Mouse (Mus musculus): Measurements from ENCODE around the gene Ldah.

The Ldah gene

DNA sequence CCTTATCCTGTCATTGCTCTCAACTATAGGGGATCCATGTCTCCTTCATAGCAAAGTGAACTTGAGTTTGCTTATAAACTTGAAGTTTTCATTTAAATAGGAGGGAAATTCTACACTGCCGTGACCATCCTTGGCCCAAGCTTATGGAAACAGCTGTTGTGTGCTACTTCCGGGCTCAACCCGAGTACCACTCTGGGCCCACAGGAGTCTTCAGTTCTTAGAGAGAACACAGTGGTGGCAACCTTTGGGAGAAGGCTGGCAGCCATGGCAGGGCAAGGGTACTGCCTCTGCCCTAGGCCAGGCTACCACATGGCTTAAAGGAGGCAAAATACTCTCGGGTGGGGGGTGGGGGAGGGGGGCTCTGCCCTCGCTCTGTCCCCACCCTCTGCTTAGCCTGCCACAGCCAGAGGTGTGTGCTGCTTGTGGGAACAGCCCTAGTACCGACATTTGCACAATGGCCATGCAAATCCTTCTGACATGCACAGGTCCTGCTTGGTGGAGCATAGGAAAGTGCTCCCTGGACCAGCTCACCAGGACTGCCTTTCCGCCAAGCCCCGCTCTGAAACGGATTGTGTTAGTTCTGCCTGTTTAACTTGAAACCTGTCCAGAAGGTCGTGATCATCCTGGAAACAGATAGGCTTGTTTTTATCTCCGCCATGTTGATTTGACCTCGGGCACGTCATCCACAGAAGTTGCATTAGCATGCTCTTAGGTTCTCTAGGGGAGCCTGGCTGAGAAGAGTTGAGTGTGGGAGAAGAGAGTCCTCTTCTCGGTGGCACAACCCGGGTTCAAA lies 73.5 kb downstream of the Ldah start:
- no peak for DNase-seq (ENCODE audit: low read depth)

DNA sequence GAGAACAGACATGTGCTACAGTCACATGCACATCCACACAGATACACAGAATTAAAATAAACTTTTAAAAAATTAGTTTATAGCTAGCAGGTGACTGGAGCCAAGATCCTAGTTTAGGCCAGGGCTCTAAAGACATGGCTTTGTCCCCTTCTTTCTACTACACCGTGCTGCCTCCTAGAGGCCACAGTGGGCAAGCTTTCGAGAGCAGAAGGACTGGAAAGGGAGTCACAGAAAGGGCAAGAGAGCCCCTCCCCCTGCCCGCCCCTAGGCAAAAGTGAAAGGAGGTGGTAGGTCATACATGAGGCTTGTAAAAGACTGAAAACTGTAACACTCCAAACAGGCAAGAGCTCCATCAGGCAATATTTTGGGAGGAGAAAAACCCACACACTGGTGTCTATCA lies 80.1 kb downstream of the Ldah start:
- DNase-seq (ENCODE audit: low read depth) = peak; percentile 45

DNA sequence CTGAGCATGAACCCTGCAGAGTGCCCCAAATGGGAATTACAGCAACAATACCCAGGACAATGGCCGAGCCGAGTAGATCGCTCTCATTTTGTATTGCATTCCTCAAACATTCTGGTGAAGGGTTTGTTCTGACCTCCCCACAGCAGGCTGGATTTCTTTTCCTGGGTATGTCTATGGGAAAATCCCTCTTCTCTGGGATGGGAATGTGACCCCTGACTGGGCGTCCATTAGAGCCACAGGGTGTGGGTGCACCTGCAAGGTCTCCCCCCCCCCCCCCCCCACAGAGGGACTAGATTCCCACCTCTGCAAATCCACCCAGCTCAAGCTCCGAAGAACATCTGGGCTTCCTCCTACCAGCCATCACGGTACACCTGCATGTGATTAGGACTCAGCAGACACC lies 81.2 kb downstream of the Ldah start:
- DNase-seq (ENCODE audit: low read depth) = no peak

DNA sequence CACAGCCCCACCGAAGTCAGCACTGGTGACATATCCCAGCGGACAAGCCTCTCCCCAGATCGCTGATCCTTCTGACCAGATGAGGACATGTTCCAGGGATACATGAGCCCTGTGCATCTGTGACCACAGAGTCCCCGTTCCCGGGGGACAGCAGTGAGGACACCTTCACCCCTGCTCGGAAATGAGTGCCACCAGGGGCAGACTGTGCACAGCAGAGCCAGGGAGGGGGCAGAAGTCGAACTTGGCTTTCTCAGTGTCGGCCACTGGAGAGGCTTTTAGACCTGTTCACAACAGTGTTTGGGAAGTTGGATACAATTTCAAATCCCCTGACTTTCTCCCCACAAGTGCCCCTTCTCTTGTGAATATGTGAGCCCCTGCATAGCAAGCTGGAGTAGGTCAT lies 81.6 kb downstream of the Ldah start:
- no peak for DNase-seq (ENCODE audit: low read depth)

DNA sequence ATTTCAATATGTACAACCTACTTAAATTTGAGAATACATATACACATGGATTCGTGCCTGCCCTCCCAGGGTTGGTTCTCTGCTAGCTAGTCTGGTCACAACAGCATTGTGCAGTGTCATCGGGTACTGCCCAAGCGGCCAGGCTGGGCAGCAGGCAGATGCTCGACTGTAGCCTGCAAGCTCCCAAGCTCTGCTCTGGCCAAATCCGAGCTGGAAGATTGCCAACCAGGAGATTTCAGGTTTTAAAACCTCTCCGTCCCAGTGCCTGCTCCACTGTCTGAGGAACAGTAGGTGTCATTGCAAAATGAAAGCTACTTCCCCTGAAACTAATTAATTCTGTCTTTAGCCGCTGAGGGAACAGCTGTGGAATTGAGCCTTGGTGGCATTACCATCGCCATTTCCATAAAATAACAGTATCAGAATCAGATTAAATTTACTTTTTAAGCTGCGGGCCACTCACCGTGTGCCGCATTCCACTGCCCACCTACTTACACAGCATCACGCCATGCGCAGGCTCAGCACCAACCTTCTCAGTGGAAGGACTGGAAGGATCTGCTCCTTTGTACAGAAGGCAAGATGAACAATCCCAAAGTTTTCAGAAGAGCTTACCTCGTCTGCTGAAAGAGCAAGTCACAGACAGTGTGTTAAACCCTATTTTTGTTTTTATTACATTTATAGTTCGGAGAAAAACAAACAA lies 83.4 kb downstream of the Ldah start:
- DNase-seq (ENCODE audit: low read depth) = no peak

DNA sequence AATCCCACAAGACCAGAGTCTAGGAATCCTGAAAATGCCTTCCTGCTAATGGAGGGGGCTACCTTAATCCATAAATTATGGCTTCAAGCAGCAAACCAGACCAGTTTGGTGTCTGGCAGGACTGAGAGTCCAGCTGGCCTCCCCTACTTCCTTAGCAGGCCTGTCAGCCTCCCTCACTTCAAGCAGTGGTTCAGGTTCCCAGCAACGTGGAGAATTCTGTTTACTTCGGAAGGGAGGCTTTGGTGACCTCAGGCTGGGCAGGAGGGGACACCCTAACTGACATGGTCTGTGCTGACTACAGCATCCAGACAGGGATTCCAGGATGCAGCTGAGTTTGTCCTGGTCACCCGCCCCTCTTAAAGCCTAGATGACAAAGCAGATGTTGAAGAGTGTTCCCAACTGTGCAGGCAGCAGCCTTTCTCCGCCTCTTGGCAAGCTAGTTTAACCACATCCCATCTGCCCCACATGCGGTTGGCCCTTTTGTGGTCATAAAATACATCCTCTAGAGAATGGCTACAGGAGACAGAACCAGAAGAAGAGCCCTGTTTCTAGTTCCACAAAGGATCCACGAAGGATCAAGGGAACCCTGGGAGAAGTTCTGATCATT lies 87.5 kb downstream of the Ldah start:
- peak; percentile 93 for DNase-seq (ENCODE audit: low read depth)

DNA sequence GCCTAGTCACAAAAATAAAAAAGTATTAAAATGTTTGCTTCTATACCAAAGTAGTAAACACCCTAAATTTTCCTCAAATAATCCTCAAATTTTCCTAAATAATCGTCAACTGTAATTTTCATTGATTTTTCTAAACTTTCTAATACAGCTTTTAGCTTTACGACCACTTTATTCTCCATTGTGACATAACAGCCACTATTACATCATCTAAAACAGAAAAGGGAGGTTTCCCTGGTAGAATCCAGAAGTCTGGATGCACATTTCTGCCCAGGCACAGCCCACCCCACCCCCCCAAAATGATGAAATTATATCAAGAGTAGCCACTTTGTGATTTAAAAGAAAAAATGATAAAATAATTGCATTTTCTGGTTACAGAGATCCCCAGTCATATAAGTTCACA lies 88.2 kb downstream of the Ldah start:
- no peak for DNase-seq (ENCODE audit: low read depth)

DNA sequence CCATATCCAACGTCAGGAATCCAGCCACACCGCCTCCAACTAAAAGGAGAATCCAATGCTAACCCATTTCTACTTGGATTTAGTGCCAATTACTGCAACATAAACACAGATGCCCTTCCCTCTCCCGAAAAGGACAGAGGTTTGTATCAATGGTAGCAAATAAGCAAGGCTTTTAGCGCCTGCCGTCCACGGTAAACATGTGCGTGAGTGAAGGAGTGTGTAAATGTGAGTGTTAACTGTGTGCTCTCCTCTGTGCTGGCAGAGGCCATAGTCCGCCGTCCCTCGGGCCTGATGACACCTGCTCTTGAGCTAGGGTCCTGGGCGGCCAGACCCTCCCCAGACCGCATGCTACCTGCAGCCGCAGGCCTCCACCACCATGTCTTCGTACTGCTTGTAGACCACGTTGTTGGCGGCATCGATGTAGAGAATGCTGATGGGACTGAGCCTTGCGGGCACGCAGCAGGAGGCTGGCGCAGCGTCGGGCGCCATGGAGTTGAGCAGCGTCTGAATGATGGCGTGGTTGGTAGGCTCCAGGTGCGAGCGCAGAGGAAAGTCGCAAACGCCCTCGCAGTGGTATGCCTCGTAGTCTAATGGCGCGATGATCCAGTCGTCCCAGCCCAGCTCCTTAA lies 89.8 kb downstream of the Ldah start:
- no peak for DNase-seq (ENCODE audit: low read depth)

DNA sequence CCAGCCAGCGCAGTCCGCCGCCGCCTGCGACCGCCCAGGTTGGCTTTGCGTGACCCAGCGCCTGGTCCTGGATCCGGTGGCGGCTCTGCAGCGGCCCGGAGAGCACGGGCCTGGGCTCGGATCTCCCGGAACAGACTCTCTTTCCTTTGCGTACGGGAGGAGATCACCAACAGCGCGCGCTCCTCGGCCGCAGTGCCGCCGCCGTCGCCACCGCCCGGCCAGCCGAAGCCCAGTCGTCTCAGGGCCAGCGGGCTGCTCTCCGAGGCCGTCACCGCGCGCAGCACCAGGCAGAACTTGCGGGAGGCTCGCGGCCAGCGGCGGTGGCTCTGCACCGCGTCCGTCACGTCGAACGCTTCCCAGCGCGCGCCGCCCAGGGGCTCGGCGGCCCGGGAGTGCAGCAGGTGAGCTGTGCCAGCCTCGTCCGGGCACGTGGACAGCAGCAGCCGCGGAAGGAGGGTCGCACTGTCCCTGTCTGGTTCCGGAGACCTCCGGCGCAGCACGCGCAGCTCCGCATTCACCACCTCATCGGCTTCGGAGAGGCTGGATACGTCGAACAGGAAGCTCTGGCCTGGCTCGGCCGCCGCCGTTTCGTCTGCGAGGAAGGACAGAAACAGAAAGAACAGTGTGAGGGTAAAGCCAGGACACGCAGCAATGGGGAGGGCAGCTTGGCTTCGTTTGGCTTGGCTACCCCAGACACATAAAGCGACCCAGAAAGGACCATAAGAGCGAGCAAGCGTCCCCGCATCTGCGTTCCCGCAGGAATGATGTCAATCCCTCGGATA lies 90.6 kb downstream of the Ldah start:
- DNase-seq (ENCODE audit: low read depth) = no peak

DNA sequence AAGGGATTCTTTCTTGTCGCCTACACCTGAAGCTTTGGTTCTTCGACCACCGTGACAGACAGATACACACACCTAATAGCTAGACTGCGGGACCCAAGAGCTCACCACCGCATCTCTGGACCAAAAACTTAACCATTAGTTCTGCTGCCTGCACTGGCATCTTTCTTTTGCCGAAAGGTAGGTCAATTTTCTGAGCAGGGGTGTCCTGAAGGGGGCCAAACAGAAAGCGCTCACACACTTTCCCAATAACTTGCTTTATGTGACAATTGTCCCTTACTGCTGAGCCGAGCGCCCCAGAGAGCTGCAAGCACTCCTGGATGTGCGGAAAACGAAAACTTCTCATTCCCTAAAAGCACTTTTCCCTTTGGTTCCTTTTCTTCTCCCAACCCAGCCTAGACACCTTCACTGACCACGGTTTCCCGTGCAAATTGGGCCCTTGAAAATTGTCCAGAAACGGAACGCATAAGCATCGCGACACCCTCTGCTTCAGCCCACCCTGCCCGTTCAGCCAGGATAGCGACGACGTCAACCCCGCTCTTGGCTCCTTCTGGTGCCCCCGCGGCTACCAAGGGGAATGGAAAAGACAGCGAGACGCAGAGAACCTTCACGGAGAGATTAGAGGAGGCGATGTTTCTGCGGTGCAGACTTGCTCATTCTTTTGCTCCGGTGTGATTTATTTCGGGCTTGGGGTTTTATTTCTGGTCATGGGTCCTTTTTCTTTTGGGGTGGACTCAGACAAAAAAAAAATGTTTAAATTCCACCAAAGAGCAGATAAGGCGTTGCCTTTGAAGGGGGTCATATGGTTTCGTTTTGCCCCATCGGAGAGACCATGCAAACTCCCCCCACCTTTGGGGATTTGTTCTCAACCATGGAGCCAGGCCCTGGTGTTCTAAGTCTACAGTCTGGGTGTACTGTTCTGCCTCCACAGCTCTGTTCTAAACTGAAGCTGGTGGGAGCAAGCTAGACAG lies 91.5 kb downstream of the Ldah start:
- no peak for DNase-seq (ENCODE audit: low read depth)

DNA sequence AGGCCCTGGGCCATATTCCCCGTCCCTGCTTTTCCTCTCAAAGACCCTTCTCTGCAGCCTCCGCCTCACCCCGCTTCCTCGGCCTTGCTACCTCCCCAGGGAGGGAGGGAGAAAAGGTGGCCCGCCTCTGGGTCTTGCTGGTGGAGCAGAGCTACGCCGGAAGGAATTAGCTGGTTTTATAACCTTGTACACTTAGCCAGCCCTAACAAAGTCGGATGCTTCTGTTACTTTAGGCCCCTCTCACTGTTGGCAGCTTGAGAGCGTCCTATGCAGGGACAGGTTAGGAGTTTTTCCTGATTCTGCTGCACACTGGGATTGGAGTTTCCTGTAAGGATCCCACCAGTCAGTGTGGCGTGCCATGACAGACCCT lies 92.2 kb downstream of the Ldah start:
- DNase-seq (ENCODE audit: low read depth) = no peak

DNA sequence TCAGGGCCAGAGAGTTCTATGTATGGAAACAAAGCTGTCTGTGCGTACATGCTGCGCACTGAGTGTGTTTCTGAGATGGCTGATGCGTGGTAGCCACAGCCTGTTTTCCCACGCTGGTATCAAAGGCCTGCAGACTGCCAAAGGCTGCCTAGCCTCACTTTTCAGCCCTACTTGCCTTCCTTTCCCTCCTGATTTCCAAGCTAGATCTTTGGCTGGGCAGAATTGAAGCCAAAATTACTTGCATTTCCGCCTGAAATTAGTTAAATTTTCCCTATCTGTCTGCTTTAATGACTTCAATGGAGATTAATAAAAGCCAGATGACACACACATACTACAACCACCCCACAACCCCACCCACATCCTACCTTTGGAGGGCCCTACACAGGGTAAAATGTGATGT lies 92.6 kb downstream of the Ldah start:
- DNase-seq (ENCODE audit: low read depth) = no peak

DNA sequence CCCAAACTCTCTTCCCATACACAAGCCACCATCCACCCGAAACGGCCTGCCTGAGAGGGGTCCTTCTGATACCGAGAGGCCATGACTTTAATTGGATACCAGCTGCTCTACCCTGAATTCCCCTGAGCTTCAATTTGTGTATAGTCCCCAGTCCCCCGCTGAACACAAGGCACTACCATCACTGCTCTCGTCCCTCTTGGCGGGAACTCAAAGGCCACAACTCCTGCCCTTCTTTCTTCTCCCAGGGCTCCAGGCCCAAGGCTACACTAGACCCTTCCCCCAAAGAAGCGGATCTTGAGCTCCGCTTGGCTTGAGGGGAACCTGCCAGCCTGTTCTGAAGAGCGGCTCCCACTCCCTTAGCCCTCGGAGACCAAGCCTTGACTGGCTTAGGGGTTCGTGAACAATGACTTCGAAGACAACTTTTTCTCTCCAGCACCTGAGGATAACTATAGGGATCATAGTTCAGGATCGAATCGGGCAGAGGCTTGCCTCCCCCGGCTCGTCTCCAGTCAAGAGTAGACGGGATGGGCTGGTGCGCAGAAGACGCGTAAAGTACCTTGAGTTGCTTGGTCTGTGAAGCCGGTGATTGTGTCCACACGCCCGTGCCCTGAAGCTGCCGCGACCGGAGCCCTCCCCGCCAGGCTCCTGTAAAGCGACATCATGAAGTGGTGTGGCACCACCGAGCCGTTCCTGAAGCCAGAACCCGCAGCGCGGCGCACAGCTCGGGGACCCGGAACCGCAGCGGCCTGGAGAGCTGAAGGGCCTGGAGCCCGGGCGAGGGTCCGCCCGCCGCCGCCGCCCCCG lies 93.3 kb downstream of the Ldah start:
- no peak for DNase-seq (ENCODE audit: low read depth)

DNA sequence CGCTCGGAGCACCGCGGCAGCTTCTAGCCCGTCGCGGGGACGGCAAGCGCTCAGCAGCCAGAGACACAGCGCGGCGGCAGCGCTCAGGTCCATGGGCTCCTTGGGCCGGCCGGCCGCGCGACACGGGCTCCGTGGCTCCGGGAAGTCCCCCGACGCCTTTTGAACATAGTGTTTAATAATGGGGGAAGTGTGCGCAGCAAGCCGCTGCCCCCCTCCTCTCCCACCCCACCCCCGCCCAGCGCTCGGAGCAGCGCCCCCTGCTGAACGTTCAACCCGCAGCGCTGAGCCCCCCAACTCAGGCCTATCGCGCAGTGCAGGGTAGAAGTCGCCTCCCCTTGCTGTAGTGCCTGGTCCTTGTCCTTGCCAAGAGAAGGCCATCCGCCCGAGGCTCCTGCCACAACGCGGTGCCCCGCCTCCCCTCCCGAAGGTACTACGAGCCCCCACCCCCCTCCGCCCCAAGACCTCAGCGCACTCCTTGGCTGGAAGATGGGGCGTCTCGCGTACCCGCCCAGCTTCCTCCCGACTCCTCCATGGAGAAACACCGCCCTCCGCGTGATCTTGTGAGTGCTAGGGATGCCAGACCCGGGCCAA lies 94.0 kb downstream of the Ldah start, which contains the start of gene Gdf7:
Gene Gdf7, minus strand, starts transcription at position 114 of the 591 bp plus-strand sequence.
- DNase-seq (ENCODE audit: low read depth) = no peak

DNA sequence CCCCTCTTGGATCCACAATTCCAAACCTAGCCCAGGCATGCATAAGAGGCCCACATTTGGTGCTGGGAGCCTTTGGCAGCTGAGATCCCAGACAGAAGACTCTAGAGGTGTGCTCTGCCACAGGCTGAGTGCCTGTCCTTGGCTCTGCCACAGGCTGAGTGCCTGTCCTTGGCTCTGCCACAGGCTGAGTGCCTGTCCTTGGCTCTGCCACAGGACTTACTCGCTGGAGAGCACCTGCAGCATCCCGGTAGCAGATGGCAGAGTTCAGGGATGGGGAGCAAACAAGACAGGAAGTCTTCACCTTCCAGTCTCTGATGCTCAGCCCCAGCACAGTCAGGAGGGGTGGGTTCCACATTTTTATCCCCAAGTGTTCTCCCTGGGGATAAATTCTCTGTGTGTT lies 97.4 kb downstream of the Ldah start:
- no peak for DNase-seq (ENCODE audit: low read depth)

DNA sequence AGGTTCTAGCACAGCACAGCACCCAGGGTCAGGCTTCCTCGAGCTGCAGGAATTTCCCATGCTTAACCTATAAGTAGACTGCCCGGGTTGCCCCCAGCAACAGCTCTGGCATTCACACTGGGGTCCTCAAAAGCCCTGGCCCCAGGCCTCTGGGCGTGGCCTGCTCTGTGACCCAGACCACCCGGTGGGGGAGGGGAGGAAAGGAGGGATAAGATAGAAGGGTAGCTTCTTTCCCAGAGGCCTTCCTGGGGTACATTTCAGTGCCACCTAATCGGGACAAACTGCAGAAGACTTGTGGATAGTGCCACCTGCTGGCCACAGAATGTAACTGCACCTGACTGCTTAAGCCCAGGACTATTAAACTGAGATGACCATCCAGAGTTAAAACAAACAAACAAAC lies 98.5 kb downstream of the Ldah start:
- DNase-seq (ENCODE audit: low read depth) = peak; percentile 77

DNA sequence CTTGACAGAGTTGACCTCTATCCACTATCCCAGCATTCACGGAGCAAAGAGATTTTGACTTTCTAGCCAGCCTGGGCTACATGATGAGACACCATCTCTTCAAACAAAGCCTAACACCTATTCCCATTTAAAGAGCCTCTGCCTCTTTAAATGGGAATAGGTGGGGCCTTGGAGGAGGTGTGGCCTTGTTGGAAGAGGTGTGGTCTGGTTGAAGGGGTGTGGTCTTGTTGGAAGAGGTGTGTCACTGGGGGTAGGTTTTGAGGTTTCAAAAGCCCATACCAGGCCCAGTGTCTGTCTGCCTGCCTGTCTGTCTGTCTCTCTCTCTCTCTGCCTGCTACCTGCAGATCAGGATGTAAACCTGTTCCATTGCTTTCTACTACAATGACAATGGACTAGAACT lies 99.0 kb downstream of the Ldah start:
- peak; percentile 63 for DNase-seq (ENCODE audit: low read depth)

DNA sequence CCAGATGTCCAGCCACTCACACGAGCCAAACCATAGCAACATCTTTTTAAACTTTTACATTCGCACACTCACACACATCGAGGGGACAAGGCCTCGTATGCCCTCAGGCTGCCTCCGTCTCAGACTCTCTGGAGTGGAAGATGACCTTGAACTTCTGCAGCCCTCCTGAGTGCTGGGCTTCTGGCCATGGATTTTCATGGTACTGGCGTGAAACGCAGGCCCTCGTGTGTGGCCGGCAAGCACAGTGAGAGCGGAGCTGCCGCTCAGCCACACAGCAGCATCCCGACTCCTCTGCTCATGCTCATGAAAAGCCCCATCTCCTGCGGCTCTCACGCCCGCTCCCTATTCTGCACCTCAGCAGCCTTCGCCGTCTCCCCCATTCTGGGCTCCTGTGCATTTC lies 103.1 kb downstream of the Ldah start:
- DNase-seq (ENCODE audit: low read depth) = no peak

DNA sequence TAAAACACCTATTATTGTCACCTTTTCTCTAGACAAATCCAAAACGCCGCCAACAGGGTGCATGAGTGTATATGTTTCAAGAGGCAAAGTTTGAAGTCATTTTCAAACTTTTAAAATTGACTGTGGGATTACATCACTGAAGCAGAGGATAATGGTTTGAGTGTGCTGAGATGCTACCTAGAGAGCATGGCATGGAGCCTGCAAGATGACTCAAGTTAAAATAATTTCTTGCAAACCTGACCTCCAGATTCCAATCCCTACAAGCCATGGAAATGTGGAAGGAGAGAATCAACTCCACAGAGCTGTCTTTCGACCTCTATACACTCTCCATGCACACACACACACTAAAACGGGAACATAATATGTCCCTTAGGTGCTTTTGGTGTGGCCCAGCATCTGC lies 104.4 kb downstream of the Ldah start:
- DNase-seq (ENCODE audit: low read depth) = no peak
